Mouse (Mus musculus) bone marrow, adult 2 months (tissue): Measurements from ENCODE around the gene Aatk.

ENCODE experiments used
- CTCF ChIP-seq: fragments of 200-500 bp; IDR thresholded peaks from 2 replicates; pipeline ENCODE4 v1.5.1; 2011; ENCODE audit warnings: low read length, control low read depth; ENCODE audit not compliant: control insufficient read depth, insufficient read depth
- POLR2A ChIP-seq: fragments of 200-500 bp; IDR thresholded peaks from 2 replicates; pipeline ENCODE4 v1.6.1; 2011; ENCODE audit warnings: low read depth, mild to moderate bottlenecking, control low read depth, low read length, borderline replicate concordance; ENCODE audit not compliant: control insufficient read depth

- no peak for TF ChIP-seq CTCF
- TF ChIP-seq POLR2A, result no peak
Measured at GRCm38 (mm10) chr11:120085891-120086627, 39.1 kb upstream of the Aatk start.
